Mouse (Mus musculus): ENCODE measurements around the gene Actr10. TPM values are rescaled to one million over a fixed set of nuclear protein-coding genes. Genes with fewer than 3 reads are reported as not detected.
A peak's percentile ranks its signal among the peaks of the same experiment; 100 is the strongest.

Actr10 gene
- polyA plus RNA-seq, 1 experiment from 2014 or later: 290 TPM

DNA sequence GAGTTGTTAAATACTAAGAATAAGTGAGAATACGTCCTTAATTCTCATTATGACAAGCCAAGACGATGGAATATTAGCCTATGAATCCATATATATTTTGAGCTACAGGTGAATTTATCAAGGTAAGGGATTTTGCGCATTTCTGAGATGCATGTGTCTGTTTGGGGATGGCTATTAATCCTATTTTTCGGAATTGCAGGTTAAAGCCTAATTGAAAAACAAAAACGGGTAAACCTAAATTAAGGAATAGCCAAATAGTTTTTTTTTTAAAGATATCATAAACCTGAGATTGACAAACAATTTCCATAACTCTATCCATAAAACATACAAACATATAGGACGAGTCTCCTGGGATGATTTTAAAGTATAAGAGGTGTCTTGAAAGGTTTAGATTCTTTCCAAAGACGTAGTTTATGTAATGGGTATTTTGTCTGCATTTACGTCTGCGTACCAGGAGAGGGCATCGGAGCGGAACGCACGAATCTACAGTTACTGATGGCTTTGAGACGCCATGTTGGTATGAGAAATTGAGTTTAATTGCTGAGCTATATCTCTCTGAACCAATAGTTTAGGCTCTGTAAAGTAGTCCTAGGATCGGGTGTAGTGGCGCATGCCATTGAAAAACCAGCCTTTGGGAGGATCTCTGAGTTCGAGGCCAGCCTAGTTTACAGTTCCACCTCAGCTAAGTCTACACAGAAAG, 32.0 kb downstream of the Actr10 start:
- Histone ChIP-seq H3K9ac (ENCODE audit: low read length) (no peak overlapping the region), H3K27me3 (ENCODE audit: control insufficient read depth, insufficient read depth, low read length) (no peaks in the 10 kb centered on the region), H3K9me3 (ENCODE audit: control insufficient read depth, low read length) (no peaks in the 10 kb centered on the region), H3K4me1 (ENCODE audit: control insufficient read depth, insufficient read depth, low read length) (no peaks in the 10 kb centered on the region), H3K4me2 (ENCODE audit: low read depth) (peak overlapping the region; percentile 40), H3K27ac (ENCODE audit: low read depth, low read length) (no peak overlapping the region), H3K4me3 (ENCODE audit: low read depth, low read length) (peak overlapping the region; percentile 31), H3K36me3 (ENCODE audit: control insufficient read depth, insufficient read depth, low read length) (no peaks in the 10 kb centered on the region)
- 5% methylated on average over 17 of the region's 17 CpGs for WGBS
- ATAC-seq (ENCODE audit: insufficient read depth, low FRiP score, low TSS enrichment) (no peak), DNase-seq (ENCODE audit: low spot score) (peak; percentile 72)

DNA sequence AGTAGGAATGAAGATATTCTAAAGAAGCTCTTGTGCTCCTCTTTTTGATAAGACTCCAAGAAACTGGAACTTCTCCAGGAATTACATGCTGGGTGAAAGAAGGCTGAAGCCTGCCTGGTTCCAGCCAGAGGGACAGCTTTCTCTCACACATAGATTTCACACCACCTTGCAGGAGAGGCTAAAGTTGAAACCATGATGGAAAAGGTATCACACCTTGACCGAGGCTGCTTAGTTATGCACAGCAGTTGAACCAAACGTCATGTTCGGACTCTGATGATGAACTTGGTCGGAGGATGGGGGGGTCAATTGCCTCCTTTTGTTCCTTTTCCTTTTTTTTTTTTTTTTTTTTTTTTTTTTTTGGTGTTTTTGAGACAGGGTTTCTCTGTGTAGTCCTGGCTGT, 36.2 kb downstream of the Actr10 start:
- WGBS: 92% methylated on average over 4 of the region's 4 CpGs
- Histone ChIP-seq H3K36me3 (ENCODE audit: control insufficient read depth, insufficient read depth, low read length) (no peaks in the 10 kb centered on the region), H3K27ac (ENCODE audit: low read depth, low read length) (no peak overlapping the region), H3K4me2 (ENCODE audit: low read depth) (peak overlapping the region; percentile 0; the same call in 1 of the 2 replicates), H3K4me1 (ENCODE audit: control insufficient read depth, insufficient read depth, low read length) (peaks cover 3% of the 10 kb centered on the region; the same call in 1 of the 2 replicates), H3K9me3 (ENCODE audit: control insufficient read depth, low read length) (no peaks in the 10 kb centered on the region), H3K4me3 (ENCODE audit: low read depth, low read length) (no peak overlapping the region), H3K27me3 (ENCODE audit: control insufficient read depth, insufficient read depth, low read length) (no peaks in the 10 kb centered on the region), H3K9ac (ENCODE audit: low read length) (no peak overlapping the region)
- ATAC-seq (ENCODE audit: insufficient read depth, low FRiP score, low TSS enrichment) (no peak), DNase-seq (ENCODE audit: low spot score) (no peak)

DNA sequence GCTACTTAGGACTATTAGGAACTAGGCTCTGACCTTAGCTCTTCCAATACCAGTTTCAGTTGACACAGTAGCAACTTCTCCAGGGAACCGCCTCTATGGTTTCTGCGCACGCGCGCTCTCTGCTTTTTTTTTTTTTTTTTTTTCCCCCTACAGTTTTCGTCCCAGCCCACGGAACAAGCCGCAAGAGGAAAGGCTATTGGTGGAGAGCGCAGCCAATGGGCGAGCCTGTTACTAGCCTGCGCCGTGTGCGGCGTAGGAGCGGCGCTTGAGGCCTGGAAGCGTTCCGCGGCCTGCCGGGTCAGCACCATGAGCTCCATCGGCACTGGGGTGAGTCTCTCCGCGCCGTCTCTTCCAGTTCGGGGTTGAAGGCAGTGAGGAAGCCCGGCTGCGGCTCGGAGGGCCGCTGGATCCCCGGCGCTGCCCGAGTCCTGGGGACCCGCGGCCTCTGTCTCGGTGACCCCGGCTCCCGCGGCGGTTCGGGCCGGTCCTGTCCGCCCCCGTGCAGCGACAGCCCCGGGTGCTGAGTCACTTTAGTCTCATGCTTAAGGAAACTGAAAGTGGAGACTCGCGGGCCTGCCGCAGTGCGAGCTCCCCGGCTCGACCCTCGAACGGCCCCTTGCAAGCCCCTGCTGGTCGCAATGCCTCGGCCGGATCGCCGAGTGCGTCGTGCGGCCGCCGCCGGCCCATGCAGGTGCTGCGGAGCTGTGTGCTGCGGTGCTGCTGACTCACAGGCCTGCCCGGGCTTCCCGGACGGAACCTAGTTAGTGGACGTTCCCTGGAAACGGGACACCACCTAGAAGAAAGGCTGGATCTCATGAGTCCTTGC, 37.0 kb downstream of the Actr10 start, which contains the start of gene Psma3:
TSS of gene Psma3 (plus strand) at position 181 of the 826 bp plus-strand sequence.
- Histone ChIP-seq H3K36me3 (ENCODE audit: control insufficient read depth, insufficient read depth, low read length) (no peaks in the 10 kb centered on the region), H3K27me3 (ENCODE audit: control insufficient read depth, insufficient read depth, low read length) (no peaks in the 10 kb centered on the region), H3K4me1 (ENCODE audit: control insufficient read depth, insufficient read depth, low read length) (peaks cover 3% of the 10 kb centered on the region; the same call in 1 of the 2 replicates), H3K9ac (ENCODE audit: low read length) (peak within 1 kb of the TSS; percentile 92), H3K9me3 (ENCODE audit: control insufficient read depth, low read length) (no peaks in the 10 kb centered on the region), H3K4me3 (ENCODE audit: low read depth, low read length) (peak within 1 kb of the TSS; percentile 87), H3K4me2 (ENCODE audit: low read depth) (peak within 1 kb of the TSS; percentile 75), H3K27ac (ENCODE audit: low read depth, low read length) (peak within 1 kb of the TSS; percentile 91)
- WGBS: under 1% methylated on average over 71 of the region's 71 CpGs
- ATAC-seq (ENCODE audit: insufficient read depth, low FRiP score, low TSS enrichment): peak; percentile 99
- DNase-seq (ENCODE audit: low spot score): peak; percentile 95

DNA sequence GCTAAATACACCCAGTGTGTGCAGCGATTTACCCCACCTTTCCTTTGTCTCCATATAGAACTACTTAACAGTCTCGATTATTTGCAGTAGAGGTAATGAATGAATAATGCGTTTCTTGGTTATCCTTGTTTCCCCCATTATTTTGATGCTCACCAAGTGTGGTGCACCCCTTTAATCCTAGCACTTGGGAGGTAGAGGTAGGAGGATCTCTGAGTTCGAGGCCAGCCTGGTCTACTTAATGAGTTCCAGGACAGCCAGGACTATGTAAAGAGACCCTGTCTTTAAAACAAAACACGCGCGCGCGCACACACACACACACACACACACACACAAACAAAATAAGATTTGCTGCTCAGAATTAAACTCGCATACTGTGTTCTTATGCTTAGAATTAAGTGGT, 37.7 kb downstream of the Actr10 start:
- ATAC-seq (ENCODE audit: insufficient read depth, low FRiP score, low TSS enrichment): no peak
- Histone ChIP-seq H3K36me3 (ENCODE audit: control insufficient read depth, insufficient read depth, low read length) (no peaks in the 10 kb centered on the region), H3K27ac (ENCODE audit: low read depth, low read length) (peak overlapping the region; percentile 91), H3K4me2 (ENCODE audit: low read depth) (peak overlapping the region; percentile 75), H3K9ac (ENCODE audit: low read length) (peak overlapping the region; percentile 92), H3K4me1 (ENCODE audit: control insufficient read depth, insufficient read depth, low read length) (peaks cover 3% of the 10 kb centered on the region; the same call in 1 of the 2 replicates), H3K4me3 (ENCODE audit: low read depth, low read length) (peak overlapping the region; percentile 87), H3K27me3 (ENCODE audit: control insufficient read depth, insufficient read depth, low read length) (no peaks in the 10 kb centered on the region), H3K9me3 (ENCODE audit: control insufficient read depth, low read length) (no peaks in the 10 kb centered on the region)
- 32% methylated on average over 10 of the region's 10 CpGs for WGBS
- no peak for DNase-seq (ENCODE audit: low spot score)

DNA sequence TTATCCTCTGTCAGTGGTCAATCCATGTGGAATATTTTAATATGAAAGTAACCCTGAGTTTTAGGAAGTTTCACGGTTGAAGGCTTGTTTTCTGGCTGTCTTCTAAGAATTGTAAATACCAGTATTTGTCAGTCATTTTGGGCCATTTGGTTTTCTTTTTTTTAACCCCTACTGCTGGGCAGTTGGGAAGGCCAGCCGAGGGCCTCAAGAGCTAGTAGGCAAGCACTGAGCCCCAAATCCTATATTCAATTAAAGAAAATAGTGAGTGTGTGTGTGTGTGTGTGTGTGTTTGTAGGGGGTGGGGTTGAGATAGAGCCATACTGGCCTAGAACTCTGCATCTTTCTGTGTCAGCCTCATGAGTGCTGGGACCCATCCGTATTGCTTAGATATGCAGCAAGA, 38.2 kb downstream of the Actr10 start:
- Histone ChIP-seq H3K4me2 (ENCODE audit: low read depth) (peak overlapping the region; percentile 75), H3K27ac (ENCODE audit: low read depth, low read length) (no peak overlapping the region), H3K9me3 (ENCODE audit: control insufficient read depth, low read length) (no peaks in the 10 kb centered on the region), H3K27me3 (ENCODE audit: control insufficient read depth, insufficient read depth, low read length) (no peaks in the 10 kb centered on the region), H3K4me1 (ENCODE audit: control insufficient read depth, insufficient read depth, low read length) (peaks cover 3% of the 10 kb centered on the region; the same call in 1 of the 2 replicates), H3K36me3 (ENCODE audit: control insufficient read depth, insufficient read depth, low read length) (no peaks in the 10 kb centered on the region), H3K4me3 (ENCODE audit: low read depth, low read length) (peak overlapping the region; percentile 87), H3K9ac (ENCODE audit: low read length) (no peak overlapping the region)
- DNase-seq (ENCODE audit: low spot score) (no peak), ATAC-seq (ENCODE audit: insufficient read depth, low FRiP score, low TSS enrichment) (no peak)
- 75% methylated on average over 3 of the region's 3 CpGs for WGBS

DNA sequence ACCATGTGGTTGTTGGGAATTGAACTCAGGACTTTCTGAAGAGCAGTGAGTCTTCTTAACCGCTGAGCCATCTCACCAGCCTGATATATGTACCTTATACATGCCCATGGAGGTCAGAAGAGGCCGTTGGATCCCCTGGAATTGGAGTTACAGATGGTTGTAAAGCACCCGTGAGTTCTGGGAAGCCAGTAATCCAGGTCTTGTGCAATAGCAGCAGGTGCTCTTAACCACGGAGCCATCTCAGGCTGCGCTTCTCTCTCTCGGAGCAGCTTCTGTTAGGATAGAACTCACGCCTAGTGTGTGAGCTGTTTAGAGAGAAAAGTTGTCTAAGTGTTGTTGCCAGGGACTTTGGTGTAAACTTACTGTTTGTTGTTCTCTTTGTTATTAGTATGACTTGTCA, 40.7 kb downstream of the Actr10 start:
- DNase-seq (ENCODE audit: low spot score): no peak
- Histone ChIP-seq H3K36me3 (ENCODE audit: control insufficient read depth, insufficient read depth, low read length) (no peaks in the 10 kb centered on the region), H3K27ac (ENCODE audit: low read depth, low read length) (no peak overlapping the region), H3K9me3 (ENCODE audit: control insufficient read depth, low read length) (no peaks in the 10 kb centered on the region), H3K4me3 (ENCODE audit: low read depth, low read length) (no peak overlapping the region), H3K4me2 (ENCODE audit: low read depth) (no peak overlapping the region), H3K4me1 (ENCODE audit: control insufficient read depth, insufficient read depth, low read length) (peaks cover 3% of the 10 kb centered on the region; the same call in 1 of the 2 replicates), H3K9ac (ENCODE audit: low read length) (no peak overlapping the region), H3K27me3 (ENCODE audit: control insufficient read depth, insufficient read depth, low read length) (no peaks in the 10 kb centered on the region)
- ATAC-seq (ENCODE audit: insufficient read depth, low FRiP score, low TSS enrichment): no peak
- 93% methylated on average over 7 of the region's 7 CpGs for WGBS

DNA sequence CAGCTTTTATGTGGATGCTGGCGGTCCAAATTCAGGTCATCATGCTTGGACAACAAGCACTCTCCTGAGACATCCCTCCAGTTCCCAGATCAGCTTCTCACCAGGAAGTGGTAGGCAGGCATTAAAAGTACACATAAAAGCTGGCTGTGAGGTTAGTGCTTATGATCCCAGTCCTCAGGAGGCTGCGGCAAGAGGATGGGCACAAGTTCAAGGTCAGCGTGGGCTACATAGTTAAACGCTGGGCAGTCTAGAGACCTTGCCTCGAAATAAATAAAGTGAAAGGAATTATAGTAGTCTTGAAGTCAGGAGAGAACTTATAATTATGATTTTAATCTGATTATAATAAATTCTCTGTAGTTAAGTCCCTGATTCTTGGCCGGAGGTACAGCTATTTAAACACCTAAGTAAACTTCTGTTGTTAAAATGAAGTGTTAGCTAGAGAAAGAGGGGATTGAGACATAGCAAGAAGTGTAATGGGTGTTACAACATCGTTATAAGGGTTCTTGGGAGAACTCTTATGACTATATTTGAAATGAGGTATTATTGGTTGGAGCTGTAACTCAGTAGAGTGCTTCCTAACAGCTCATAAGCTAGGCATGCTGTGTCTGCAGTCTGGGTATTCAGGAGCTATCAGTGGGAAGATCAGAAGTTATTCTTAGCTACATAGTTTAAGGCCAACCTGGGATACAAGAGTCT, 47.3 kb downstream of the Actr10 start:
- Histone ChIP-seq H3K4me3 (ENCODE audit: low read depth, low read length) (no peak overlapping the region), H3K36me3 (ENCODE audit: control insufficient read depth, insufficient read depth, low read length) (peaks cover 13% of the 10 kb centered on the region), H3K27ac (ENCODE audit: low read depth, low read length) (no peak overlapping the region), H3K9me3 (ENCODE audit: control insufficient read depth, low read length) (no peaks in the 10 kb centered on the region), H3K4me1 (ENCODE audit: control insufficient read depth, insufficient read depth, low read length) (no peaks in the 10 kb centered on the region), H3K9ac (ENCODE audit: low read length) (no peak overlapping the region), H3K27me3 (ENCODE audit: control insufficient read depth, insufficient read depth, low read length) (no peaks in the 10 kb centered on the region), H3K4me2 (ENCODE audit: low read depth) (no peak overlapping the region)
- ATAC-seq (ENCODE audit: insufficient read depth, low FRiP score, low TSS enrichment): no peak
- no peak for DNase-seq (ENCODE audit: low spot score)
- 96% methylated on average over 7 of the region's 7 CpGs for WGBS

DNA sequence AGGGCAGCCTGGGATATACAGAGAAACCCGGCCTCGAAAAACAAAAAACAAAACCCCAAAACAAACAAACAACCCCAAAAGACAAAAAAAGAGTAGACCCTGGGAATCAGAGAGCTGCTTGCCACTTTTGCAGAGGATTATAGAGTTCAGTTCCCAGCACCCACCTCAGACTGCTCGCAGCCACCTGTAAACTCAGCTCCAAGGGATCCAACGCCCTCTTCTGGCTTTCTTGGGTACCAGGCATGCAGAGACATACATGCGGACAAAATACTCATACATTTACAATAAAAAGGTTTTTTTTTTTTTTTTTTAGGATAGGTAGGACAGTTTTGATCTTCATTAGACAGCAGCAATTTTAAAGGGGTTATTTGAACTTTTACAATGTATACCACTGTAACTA, 59.6 kb downstream of the Actr10 start:
- H3K27ac ChIP-seq (ENCODE audit: low read depth, low read length): no peak overlapping the region
- DNase-seq (ENCODE audit: low spot score): no peak
- H3K4me2 ChIP-seq (ENCODE audit: low read depth): no peak overlapping the region
- H3K9me3 ChIP-seq (ENCODE audit: control insufficient read depth, low read length): no peaks in the 10 kb centered on the region
- no peaks in the 10 kb centered on the region for H3K27me3 ChIP-seq (ENCODE audit: control insufficient read depth, insufficient read depth, low read length)
- no peak for ATAC-seq (ENCODE audit: insufficient read depth, low FRiP score, low TSS enrichment)
- H3K4me3 ChIP-seq (ENCODE audit: low read depth, low read length): no peak overlapping the region
- no peaks in the 10 kb centered on the region for H3K4me1 ChIP-seq (ENCODE audit: control insufficient read depth, insufficient read depth, low read length)
- H3K36me3 ChIP-seq (ENCODE audit: control insufficient read depth, insufficient read depth, low read length): peaks cover 4% of the 10 kb centered on the region
- H3K9ac ChIP-seq (ENCODE audit: low read length): no peak overlapping the region
- 87% methylated on average over 5 of the region's 5 CpGs for WGBS
